Mouse (Mus musculus) hematopoietic stem cell, adult 5-6 weeks (primary cell): ENCODE data around the gene Samd4b. TPM values are rescaled to one million over a fixed set of nuclear protein-coding genes. Genes with fewer than 3 reads are reported as not detected.

Experiments
- ATAC-seq, 2 experiments: fragments of 125-278 bp in 1 of 2; replicated peaks in 1 of 2; 2 replicates each; pipeline ENCODE4 v1.8.0; 2016 to 2017; ENCODE audit warnings: inconsistent platforms in 2 of 2, mild to moderate bottlenecking in 2 of 2, moderate number of reproducible peaks in 2 of 2, low read depth in 1 of 2, moderate TSS enrichment in 1 of 2; ENCODE audit not compliant: low FRiP score in 2 of 2, poor library complexity in 2 of 2, severe bottlenecking in 2 of 2, insufficient read depth in 1 of 2, low TSS enrichment in 1 of 2
- total RNA-seq: library from RNA; stranded (forward); fragments of 172-1452, 232-1000 nt; gene quantifications from 2 replicates; pipeline ENCODE4 v1.2.3, GENCODE M21; 2017

The Samd4b gene
- total RNA-seq, 1 experiment from 2014 or later = 6.3 TPM

DNA sequence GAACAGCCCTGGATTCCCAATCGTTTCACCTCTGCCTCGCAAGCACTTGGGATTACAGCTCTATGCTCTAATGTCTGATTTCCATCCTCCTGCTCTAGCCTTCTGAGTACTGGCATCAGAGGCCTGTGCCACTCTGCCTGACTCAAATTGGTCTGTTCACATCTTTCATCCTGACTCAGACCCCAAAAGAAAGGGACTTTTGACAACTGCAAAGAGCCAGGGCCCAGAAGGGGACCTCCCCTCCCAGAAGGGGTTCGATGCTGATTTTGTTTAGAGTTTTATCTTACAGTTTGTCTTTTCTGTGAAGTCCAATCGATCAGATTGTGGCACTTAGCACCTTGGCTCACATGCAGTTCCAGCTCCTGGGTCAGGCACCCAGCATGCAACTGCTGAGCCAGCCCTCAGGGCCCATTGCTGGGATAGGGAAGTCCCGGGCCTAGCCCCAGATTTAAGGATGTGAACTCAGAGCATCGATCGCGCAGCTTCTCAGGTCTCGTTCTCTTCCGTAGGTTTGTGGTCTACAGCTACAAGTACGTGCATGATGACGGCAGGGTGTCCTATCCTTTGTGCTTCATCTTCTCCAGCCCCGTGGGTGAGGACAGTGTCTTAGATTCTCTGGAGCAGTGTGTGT lies 153.5 kb downstream of the Samd4b start:
- no peak for ATAC-seq

DNA sequence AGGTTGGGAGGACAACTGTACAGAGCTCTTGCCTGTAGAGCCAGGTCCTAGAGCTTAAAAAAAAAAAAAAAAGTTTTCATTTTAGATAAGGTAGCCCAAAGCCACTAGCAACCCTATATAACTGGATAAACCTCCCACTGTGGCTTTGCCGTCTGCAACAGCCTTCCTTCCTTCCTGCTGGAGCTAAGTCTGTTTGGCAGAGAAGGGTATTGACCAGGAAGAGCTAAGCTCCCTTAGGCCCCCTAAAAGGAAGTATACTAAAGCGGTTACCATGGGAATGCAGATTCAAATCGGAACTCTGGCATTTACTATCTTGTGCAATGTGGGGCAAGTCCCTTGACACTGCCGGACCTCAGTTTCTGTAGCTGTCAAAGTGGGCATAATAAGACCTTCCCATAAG lies 155.3 kb downstream of the Samd4b start:
- peak; percentile 73 to 81 for ATAC-seq

DNA sequence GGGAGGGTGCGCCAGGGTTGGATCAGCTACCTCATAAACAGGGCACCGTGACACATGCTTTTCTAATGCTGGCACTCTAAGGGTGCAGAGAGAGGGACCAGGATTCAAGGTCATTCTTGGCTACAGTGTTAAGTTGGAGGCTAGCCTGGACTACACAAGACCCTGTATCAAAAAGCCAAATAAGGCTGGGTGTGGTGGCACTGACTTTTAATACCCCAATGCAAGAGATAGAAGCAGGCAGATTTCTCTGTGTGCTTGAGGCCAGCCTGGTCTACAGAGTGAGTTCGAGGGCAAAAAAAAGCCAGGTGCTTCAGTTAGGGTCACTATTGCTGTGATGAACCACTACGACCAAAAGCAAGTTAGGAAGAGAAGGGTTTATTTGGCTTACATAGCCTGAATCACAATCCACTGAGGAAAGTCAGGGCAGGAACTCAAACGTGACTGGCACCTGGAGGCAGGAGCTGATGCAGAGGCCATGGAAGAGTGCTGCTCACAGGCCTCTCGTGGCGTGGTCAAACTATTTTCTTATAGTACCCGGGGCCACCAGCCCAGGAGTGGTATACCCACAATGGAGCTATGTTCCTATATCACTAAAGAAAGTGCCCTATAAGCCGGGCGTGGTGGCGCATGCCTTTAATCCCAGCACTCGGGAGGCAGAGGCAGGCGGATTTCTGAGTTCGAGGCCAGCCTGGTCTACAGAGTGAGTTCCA lies 156.0 kb downstream of the Samd4b start:
- no peak for ATAC-seq

DNA sequence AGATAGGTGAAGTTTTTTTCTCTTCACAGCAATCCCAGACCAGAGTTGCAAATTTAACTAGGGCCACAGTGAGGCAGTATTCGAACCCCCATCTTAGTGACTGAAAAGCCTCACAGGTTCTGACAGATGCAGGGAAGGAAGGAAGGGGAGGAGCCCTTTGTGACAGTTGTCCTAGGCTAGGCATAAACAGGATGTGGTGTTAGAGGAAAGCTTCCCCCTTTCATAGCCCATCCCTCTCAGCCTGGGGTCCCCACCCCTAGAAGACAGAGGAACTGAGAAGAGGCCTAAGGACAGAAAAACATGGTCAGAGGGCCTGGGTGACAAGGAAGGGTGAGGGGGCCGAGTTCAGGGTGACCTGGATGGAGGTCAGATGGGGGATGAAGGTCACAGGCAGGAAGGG lies 157.2 kb downstream of the Samd4b start:
- ATAC-seq = peak; percentile 44 to 51

- no peak for ATAC-seq
Observed at GRCm38 (mm10) chr7:28438771-28439170, 159.2 kb downstream of the Samd4b start.

- no peak for ATAC-seq
Observed at GRCm38 (mm10) chr7:28437964-28438363, 160.0 kb downstream of the Samd4b start.

GRCm38 (mm10) chr7:28436932-28437570 lies 160.9 kb downstream of the Samd4b start, which contains the start of gene Gmfg:
Gene Gmfg, plus strand, starts transcription at chr7:28437447.
- ATAC-seq = peak; percentile 61

DNA sequence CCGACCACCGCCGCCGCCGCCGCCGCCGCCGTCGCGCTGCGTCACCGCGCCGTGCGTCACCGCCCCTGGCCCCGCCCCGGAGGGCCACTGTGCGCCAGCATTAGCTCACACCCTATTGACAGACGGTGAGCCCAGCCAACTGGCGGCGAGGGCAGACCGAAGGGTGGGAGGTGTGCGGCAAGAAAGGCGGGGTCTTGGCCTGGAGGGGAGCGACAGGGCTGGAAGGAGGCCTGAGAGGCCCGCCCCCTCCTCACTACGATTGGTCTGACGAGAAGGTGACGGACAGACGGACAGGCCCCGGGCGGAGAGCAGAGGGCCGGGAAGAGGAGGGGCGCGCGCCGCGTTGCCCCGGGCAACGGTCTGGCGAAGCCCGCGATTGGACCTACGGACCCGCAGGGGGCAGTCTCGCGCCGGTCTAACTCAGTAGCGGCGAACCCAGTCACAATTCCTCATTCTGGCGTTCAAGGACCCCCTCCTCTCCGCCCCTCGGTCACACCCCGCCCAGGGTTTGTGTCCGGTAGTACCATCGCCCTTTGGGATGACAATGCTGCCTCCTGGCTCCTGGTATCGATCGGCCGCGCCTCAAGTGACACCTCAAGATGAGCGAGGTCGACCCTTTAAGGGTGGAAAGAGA lies 161.6 kb downstream of the Samd4b start:
- peak; percentile 89 to 91 for ATAC-seq

DNA sequence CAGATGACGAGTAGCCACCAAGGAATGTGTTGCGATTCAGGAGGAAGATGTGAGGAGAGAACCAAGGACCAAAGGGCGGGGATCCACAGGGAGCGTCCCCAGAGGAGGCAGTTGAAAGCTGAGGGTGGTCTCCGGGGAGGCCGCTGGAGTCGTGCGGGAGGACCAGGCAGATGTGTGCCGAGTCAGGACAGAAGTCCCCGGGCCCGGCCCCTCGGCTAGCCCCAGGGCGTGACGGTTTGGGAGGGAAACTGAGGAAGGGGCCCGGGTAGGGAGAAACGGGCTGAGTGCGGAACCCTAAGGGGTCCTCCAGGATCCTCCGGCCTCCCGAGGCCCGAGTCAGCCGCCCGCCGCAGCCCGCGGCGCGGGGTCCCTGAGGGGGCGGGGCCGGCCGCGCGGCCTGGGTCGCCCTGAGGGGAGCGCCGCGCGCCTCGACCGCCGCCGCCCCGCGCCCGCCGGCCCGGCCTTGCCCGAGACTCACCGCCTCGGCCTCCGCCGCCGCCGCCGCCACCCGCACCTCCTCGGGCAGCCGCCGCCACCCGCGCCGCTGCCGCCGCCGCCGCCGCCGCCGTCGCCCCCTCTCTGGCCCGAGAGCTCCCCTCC lies 162.2 kb downstream of the Samd4b start:
- no peak for ATAC-seq

GRCm38 (mm10) chr7:28432252-28432651 lies 165.7 kb downstream of the Samd4b start:
- no peak for ATAC-seq

- ATAC-seq = no peak
Observed at GRCm38 (mm10) chr7:28430512-28430911, 167.4 kb downstream of the Samd4b start.

DNA sequence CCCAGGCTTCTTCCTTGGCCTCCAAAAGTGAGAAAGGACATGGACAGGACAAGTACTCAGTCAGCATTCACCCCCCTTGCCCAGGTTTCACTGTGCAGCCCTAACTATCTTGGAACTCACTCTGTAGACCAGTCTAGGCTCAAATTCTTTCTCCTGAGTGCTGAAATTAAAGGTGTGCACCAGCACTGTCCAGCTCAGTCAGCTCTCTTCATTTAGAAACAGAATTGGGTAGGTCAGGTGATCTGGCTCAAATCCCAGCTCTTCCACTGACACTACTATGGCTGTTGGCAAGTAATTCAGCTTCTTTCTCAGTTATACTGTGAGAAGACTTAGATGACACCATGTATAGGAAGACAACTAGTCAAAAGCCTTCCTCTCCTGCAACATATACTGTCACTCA lies 170.2 kb downstream of the Samd4b start:
- no peak for ATAC-seq

- no peak for ATAC-seq
Observed at GRCm38 (mm10) chr7:28423018-28423417, 174.9 kb downstream of the Samd4b start.

- ATAC-seq = no peak
Observed at GRCm38 (mm10) chr7:28419416-28419815, 178.5 kb downstream of the Samd4b start.

DNA sequence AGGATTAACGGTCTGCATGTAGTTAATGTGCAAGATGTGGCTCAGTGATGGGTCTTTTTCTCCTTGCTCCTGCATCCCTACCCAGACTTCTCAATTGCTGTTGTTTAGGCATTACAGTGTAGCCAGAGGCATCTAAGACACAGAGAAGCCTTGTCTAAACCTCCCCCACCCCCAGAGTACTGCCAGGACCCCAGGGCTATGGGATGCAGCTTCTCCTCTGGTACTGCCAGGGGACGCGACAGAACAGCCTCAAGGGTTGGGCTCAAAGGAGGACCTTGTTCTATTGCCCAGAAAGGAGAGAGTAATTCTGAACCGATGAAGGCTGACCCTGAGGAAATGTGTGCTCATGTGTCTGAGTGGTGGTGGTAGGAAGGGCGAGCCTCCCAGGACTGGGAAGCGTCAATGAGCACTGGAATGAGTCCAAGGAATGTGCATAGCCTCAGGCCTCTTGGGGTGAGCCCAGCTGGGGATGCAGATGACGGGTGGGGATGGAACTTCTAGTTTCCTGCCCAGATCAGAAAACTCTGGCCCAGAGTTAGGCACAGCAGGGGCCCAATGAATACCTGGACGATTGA lies 179.8 kb downstream of the Samd4b start:
- ATAC-seq = no peak

DNA sequence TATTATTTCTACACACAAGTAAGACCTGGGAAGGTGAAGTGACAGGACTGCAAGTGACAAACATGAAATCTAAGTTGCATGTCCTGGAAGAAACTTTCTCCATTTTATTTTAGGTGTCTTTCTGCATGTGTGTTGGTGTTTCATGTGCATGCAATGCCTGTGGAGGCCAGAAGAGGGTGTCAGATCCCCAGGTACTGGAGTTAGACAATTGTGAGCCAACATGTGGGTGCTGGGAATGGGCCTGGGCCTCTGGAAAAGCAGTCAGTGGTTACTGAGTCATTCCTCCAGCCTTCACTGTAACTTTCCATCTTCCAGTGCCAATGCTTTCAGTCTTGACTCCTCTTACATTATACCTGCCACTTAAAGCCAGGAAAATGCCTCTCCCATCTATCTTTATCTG lies 180.6 kb downstream of the Samd4b start:
- ATAC-seq = no peak

- ATAC-seq = no peak
Observed at GRCm38 (mm10) chr7:28412826-28413225, 185.1 kb downstream of the Samd4b start.
